Mouse (Mus musculus): ENCODE results near the gene Vasp.

DNA sequence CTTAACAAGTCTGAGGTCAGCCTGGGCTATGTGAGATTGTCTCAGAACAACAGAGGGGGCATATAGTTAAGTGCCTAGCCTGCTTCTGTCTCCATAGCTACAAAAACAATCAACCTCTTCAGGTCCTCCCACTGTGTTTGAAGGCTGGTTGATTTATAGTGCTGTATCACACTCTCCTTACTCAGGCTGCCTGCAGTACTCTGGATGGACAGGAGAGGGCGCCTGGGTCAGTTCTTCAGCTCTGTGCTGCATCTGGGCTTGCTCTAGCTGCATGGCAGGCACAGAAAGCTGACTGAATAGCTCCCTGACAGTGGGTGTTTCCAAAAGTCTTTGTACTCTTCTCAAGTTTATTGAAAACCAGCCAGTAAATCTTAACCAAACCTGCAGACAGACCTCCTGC lies 32.2 kb downstream of the Vasp start:
- TF ChIP-seq CTCF (IDR thresholded peaks at IDR 0.05) (peak; percentile 99), EP300 (IDR thresholded peaks at IDR 0.05) (no peak)

Data from lung, postnatal 0 days (tissue).